Mouse (Mus musculus): ENCODE measurements around the gene Cox7a1.
"Not testable (repeated sequence)": the region's sequence is repeated elsewhere in the genome, so short reads cannot be mapped to it uniquely, and the experiment has no call there.

- TF ChIP-seq POLR2A (IDR thresholded peaks at IDR 0.05; ENCODE audit: extremely low read depth, insufficient read depth, low read length); CTCF (IDR thresholded peaks at IDR 0.05; ENCODE audit: low read depth, low read length): not testable (repeated sequence)
Observed at GRCm38 (mm10) chr7:30200661-30201060, 16.7 kb downstream of the Cox7a1 start.
